Mouse (Mus musculus): Measurements from ENCODE around the gene Bnipl. TPM values are rescaled to one million over a fixed set of nuclear protein-coding genes. Genes with fewer than 3 reads are reported as not detected.

The Bnipl gene
- polyA plus RNA-seq (2015; fragmentation: Nextera tagmentation; extraction: Ambion mirVana), result 10.3 and 10.7 TPM in 2 replicates

GRCm38 (mm10) chr3:95250783-95251424 lies at the start of gene Bnipl:
Bnipl (minus strand) TSS chr3:95251193.
- peak; percentile 55; the same call in 1 of the 2 replicates for ATAC-seq (ENCODE audit: insufficient number of reproducible peaks, low FRiP score, low TSS enrichment, low read depth)
- Histone ChIP-seq H3K27ac (replicated peaks) (peak within 1 kb of the TSS; percentile 74), H3K9ac (no peak within 1 kb of the TSS), H3K4me1 (0 out of 2 replicates have a peak, but pooled peaks cover 5% of the 10 kb centered on the region), H3K27me3 (no peaks in the 10 kb centered on the region), H3K36me3 (peaks cover 34% of the 10 kb centered on the region), H3K4me3 (replicated peaks) (peak within 1 kb of the TSS; percentile 20; the same call in 1 of the 2 replicates), H3K4me2 (replicated peaks) (peak within 1 kb of the TSS; percentile 27), H3K9me3 (replicated peaks) (no peaks in the 10 kb centered on the region)
- 45% methylated on average over 7 of the region's 7 CpGs for WGBS

GRCm38 (mm10) chr3:95298018-95298417 lies 47.0 kb upstream of the Bnipl start:
- Histone ChIP-seq H3K27ac (replicated peaks) (no peak overlapping the region; the same call in 1 of the 2 replicates), H3K4me3 (replicated peaks) (no peak overlapping the region), H3K4me1 (peaks cover 7% of the 10 kb centered on the region; the same call in 1 of the 2 replicates), H3K27me3 (no peaks in the 10 kb centered on the region), H3K9me3 (replicated peaks) (no peaks in the 10 kb centered on the region), H3K4me2 (replicated peaks) (no peak overlapping the region), H3K36me3 (peaks cover 39% of the 10 kb centered on the region), H3K9ac (no peak overlapping the region)
- 81% methylated on average over 7 of the region's 7 CpGs for WGBS
- ATAC-seq (ENCODE audit: insufficient number of reproducible peaks, low FRiP score, low TSS enrichment, low read depth), result no peak

GRCm38 (mm10) chr3:95296103-95296469 lies 45.1 kb upstream of the Bnipl start:
- Histone ChIP-seq H3K36me3 (peaks cover 57% of the 10 kb centered on the region), H3K27me3 (no peaks in the 10 kb centered on the region), H3K9me3 (replicated peaks) (no peaks in the 10 kb centered on the region), H3K4me3 (replicated peaks) (no peak overlapping the region), H3K4me1 (peaks cover 7% of the 10 kb centered on the region; the same call in 1 of the 2 replicates), H3K4me2 (replicated peaks) (no peak overlapping the region), H3K9ac (no peak overlapping the region), H3K27ac (replicated peaks) (no peak overlapping the region)
- 6% methylated on average over 5 of the region's 5 CpGs for WGBS
- no peak for ATAC-seq (ENCODE audit: insufficient number of reproducible peaks, low FRiP score, low TSS enrichment, low read depth)

GRCm38 (mm10) chr3:95295321-95296102 lies 44.5 kb upstream of the Bnipl start:
- 72% methylated on average over 11 of the region's 11 CpGs for WGBS
- Histone ChIP-seq H3K9me3 (replicated peaks) (no peaks in the 10 kb centered on the region), H3K9ac (no peak overlapping the region), H3K36me3 (peaks cover 63% of the 10 kb centered on the region), H3K27me3 (no peaks in the 10 kb centered on the region), H3K4me2 (replicated peaks) (no peak overlapping the region), H3K4me3 (replicated peaks) (no peak overlapping the region), H3K27ac (replicated peaks) (peak overlapping the region; percentile 65; the same call in 1 of the 2 replicates), H3K4me1 (peaks cover 7% of the 10 kb centered on the region; the same call in 1 of the 2 replicates)
- no peak for ATAC-seq (ENCODE audit: insufficient number of reproducible peaks, low FRiP score, low TSS enrichment, low read depth)

GRCm38 (mm10) chr3:95294718-95295117 lies 43.7 kb upstream of the Bnipl start:
- peaks cover 7% of the 10 kb centered on the region; the same call in 1 of the 2 replicates for H3K4me1 ChIP-seq
- no peaks in the 10 kb centered on the region for H3K27me3 ChIP-seq
- peak overlapping the region; percentile 65 for H3K27ac ChIP-seq (replicated peaks)
- no peak for ATAC-seq (ENCODE audit: insufficient number of reproducible peaks, low FRiP score, low TSS enrichment, low read depth)
- H3K9me3 ChIP-seq (replicated peaks), result no peaks in the 10 kb centered on the region
- 76% methylated on average over 5 of the region's 5 CpGs for WGBS
- no peak overlapping the region for H3K4me2 ChIP-seq (replicated peaks)
- H3K9ac ChIP-seq, result no peak overlapping the region
- no peak overlapping the region for H3K4me3 ChIP-seq (replicated peaks)
- H3K36me3 ChIP-seq, result peaks cover 66% of the 10 kb centered on the region

GRCm38 (mm10) chr3:95294316-95294715 lies 43.3 kb upstream of the Bnipl start:
- Histone ChIP-seq H3K36me3 (peaks cover 66% of the 10 kb centered on the region), H3K27me3 (no peaks in the 10 kb centered on the region), H3K27ac (replicated peaks) (peak overlapping the region; percentile 65), H3K4me1 (peaks cover 7% of the 10 kb centered on the region; the same call in 1 of the 2 replicates), H3K9ac (no peak overlapping the region), H3K4me2 (replicated peaks) (no peak overlapping the region), H3K4me3 (replicated peaks) (no peak overlapping the region), H3K9me3 (replicated peaks) (no peaks in the 10 kb centered on the region)
- ATAC-seq (ENCODE audit: insufficient number of reproducible peaks, low FRiP score, low TSS enrichment, low read depth), result no peak
- 80% methylated on average over 7 of the region's 7 CpGs for WGBS

GRCm38 (mm10) chr3:95293537-95293936 lies 42.5 kb upstream of the Bnipl start:
- Histone ChIP-seq H3K27me3 (no peaks in the 10 kb centered on the region), H3K36me3 (peaks cover 70% of the 10 kb centered on the region), H3K27ac (replicated peaks) (peak overlapping the region; percentile 65; the same call in 1 of the 2 replicates), H3K4me1 (peaks cover 7% of the 10 kb centered on the region; the same call in 1 of the 2 replicates), H3K9me3 (replicated peaks) (no peaks in the 10 kb centered on the region), H3K4me2 (replicated peaks) (no peak overlapping the region), H3K4me3 (replicated peaks) (no peak overlapping the region), H3K9ac (no peak overlapping the region)
- WGBS, result 68% methylated on average over 11 of the region's 11 CpGs
- no peak for ATAC-seq (ENCODE audit: insufficient number of reproducible peaks, low FRiP score, low TSS enrichment, low read depth)

- no peak overlapping the region for H3K27ac ChIP-seq (replicated peaks)
- peaks cover 7% of the 10 kb centered on the region; the same call in 1 of the 2 replicates for H3K4me1 ChIP-seq
- H3K4me3 ChIP-seq (replicated peaks), result no peak overlapping the region
- no peak overlapping the region for H3K4me2 ChIP-seq (replicated peaks)
- 81% methylated on average over 2 of the region's 2 CpGs for WGBS
- H3K27me3 ChIP-seq, result no peaks in the 10 kb centered on the region
- H3K9me3 ChIP-seq (replicated peaks), result no peaks in the 10 kb centered on the region
- H3K36me3 ChIP-seq, result peaks cover 77% of the 10 kb centered on the region
- H3K9ac ChIP-seq, result no peak overlapping the region
- no peak for ATAC-seq (ENCODE audit: insufficient number of reproducible peaks, low FRiP score, low TSS enrichment, low read depth)
Measured at GRCm38 (mm10) chr3:95292899-95293298, 41.9 kb upstream of the Bnipl start.

GRCm38 (mm10) chr3:95291041-95291440 lies 40.0 kb upstream of the Bnipl start:
- H3K4me2 ChIP-seq (replicated peaks), result no peak overlapping the region
- H3K27ac ChIP-seq (replicated peaks), result no peak overlapping the region
- peaks cover 3% of the 10 kb centered on the region; the same call in 1 of the 2 replicates for H3K4me1 ChIP-seq
- no peak for ATAC-seq (ENCODE audit: insufficient number of reproducible peaks, low FRiP score, low TSS enrichment, low read depth)
- peaks cover 71% of the 10 kb centered on the region for H3K36me3 ChIP-seq
- no peak overlapping the region for H3K4me3 ChIP-seq (replicated peaks)
- WGBS, result 81% methylated on average over 4 of the region's 4 CpGs
- H3K27me3 ChIP-seq, result no peaks in the 10 kb centered on the region
- H3K9ac ChIP-seq, result no peak overlapping the region
- H3K9me3 ChIP-seq (replicated peaks), result no peaks in the 10 kb centered on the region

- Histone ChIP-seq H3K4me1 (peaks cover 4% of the 10 kb centered on the region; the same call in 1 of the 2 replicates), H3K36me3 (peaks cover 64% of the 10 kb centered on the region), H3K4me2 (replicated peaks) (no peak overlapping the region), H3K27me3 (no peaks in the 10 kb centered on the region), H3K4me3 (replicated peaks) (no peak overlapping the region), H3K9ac (no peak overlapping the region), H3K9me3 (replicated peaks) (no peaks in the 10 kb centered on the region), H3K27ac (replicated peaks) (no peak overlapping the region)
- no peak for ATAC-seq (ENCODE audit: insufficient number of reproducible peaks, low FRiP score, low TSS enrichment, low read depth)
- WGBS, result 80% methylated on average over 6 of the region's 6 CpGs
Measured at GRCm38 (mm10) chr3:95290156-95290555, 39.2 kb upstream of the Bnipl start.

GRCm38 (mm10) chr3:95289419-95289818 lies 38.4 kb upstream of the Bnipl start:
- H3K4me1 ChIP-seq, result peaks cover 12% of the 10 kb centered on the region
- no peaks in the 10 kb centered on the region for H3K27me3 ChIP-seq
- no peak overlapping the region for H3K4me3 ChIP-seq (replicated peaks)
- no peak overlapping the region for H3K4me2 ChIP-seq (replicated peaks)
- WGBS, result 82% methylated on average over 4 of the region's 4 CpGs
- ATAC-seq (ENCODE audit: insufficient number of reproducible peaks, low FRiP score, low TSS enrichment, low read depth), result no peak
- H3K9me3 ChIP-seq (replicated peaks), result no peaks in the 10 kb centered on the region
- H3K9ac ChIP-seq, result no peak overlapping the region
- no peak overlapping the region for H3K27ac ChIP-seq (replicated peaks)
- H3K36me3 ChIP-seq, result peaks cover 57% of the 10 kb centered on the region
